Mouse (Mus musculus) ES-Bruce4 (cell line): ENCODE measurements around the gene Gsap. TPM values are rescaled to one million over a fixed set of nuclear protein-coding genes. Genes with fewer than 3 reads are reported as not detected.

Experiments used
- H3K27ac ChIP-seq: 2 replicates; pipeline ENCODE4 v1.5.1; 2012; ENCODE audit warnings: low read length, inconsistent platforms; ENCODE audit not compliant: insufficient read depth
- H3K27me3 ChIP-seq: 2 replicates; pipeline ENCODE4 v1.6.1; 2012; ENCODE audit warnings: mild to moderate bottlenecking, low read length, inconsistent platforms; ENCODE audit not compliant: control insufficient read depth, poor library complexity, insufficient read depth, severe bottlenecking
- H3K36me3 ChIP-seq: 2 replicates; pipeline ENCODE4 v1.6.1; 2012; ENCODE audit warnings: inconsistent platforms, mild to moderate bottlenecking, low read length, moderate library complexity; ENCODE audit not compliant: control insufficient read depth, poor library complexity, insufficient read depth, severe bottlenecking
- H3K4me1 ChIP-seq: one replicate; pipeline ENCODE4 v1.8.1; 2011; ENCODE audit warnings: low read length; ENCODE audit not compliant: control insufficient read depth, insufficient read depth
- H3K4me3 ChIP-seq: 2 replicates; pipeline ENCODE4 v1.5.1; 2011; ENCODE audit warnings: low read depth, mild to moderate bottlenecking, low read length
- H3K9ac ChIP-seq: 2 replicates; pipeline ENCODE4 v1.6.1; 2012; ENCODE audit warnings: low read depth, mild to moderate bottlenecking, inconsistent platforms; ENCODE audit not compliant: poor library complexity, severe bottlenecking
- H3K9me3 ChIP-seq: replicated peaks from 2 replicates; pipeline ENCODE4 v1.6.1; 2012; ENCODE audit warnings: mild to moderate bottlenecking, low read length, inconsistent platforms; ENCODE audit not compliant: control insufficient read depth, poor library complexity, insufficient read depth, severe bottlenecking
- CTCF ChIP-seq: IDR thresholded peaks from one replicate; pipeline ENCODE4 v1.8.1; 2011; ENCODE audit warnings: low read depth, low read length
- EP300 ChIP-seq: IDR thresholded peaks from 2 replicates; pipeline ENCODE4 v1.6.1; 2011; ENCODE audit warnings: low read depth, low read length; ENCODE audit not compliant: insufficient read depth
- POLR2A ChIP-seq: IDR thresholded peaks from one replicate; pipeline ENCODE4 v1.8.1; 2011; ENCODE audit warnings: low read length; ENCODE audit not compliant: insufficient read depth
- polyA plus RNA-seq: library from polyadenylated mRNA; stranded (reverse); fragments of >200 nt; gene quantifications from 2 replicates; pipeline ENCODE4 v1.2.4, GENCODE M21; 2011; ENCODE audit warnings: low read depth; ENCODE audit not compliant: missing spikeins, insufficient read depth, insufficient read length

The Gsap gene
- polyA plus RNA-seq, 1 experiment, result 8.9 TPM

GRCm38 (mm10) chr5:21188435-21188834, 2.4 kb downstream of the Gsap start:
- H3K9me3 ChIP-seq, result no peaks in the 10 kb centered on the region
- no peaks in the 10 kb centered on the region; the same call in none of the 2 replicates for H3K27me3 ChIP-seq
- H3K4me3 ChIP-seq, result no peak overlapping the region
- no peak overlapping the region for H3K9ac ChIP-seq
- H3K27ac ChIP-seq, result no peak overlapping the region
- TF ChIP-seq POLR2A (no peak), EP300 (no peak), CTCF (no peak)
- no peaks in the 10 kb centered on the region for H3K36me3 ChIP-seq
- no peaks in the 10 kb centered on the region for H3K4me1 ChIP-seq

GRCm38 (mm10) chr5:21189036-21189435, 3.0 kb downstream of the Gsap start:
- Histone ChIP-seq H3K9ac (no peak overlapping the region), H3K27me3 (no peaks in the 10 kb centered on the region; the same call in none of the 2 replicates), H3K4me3 (no peak overlapping the region), H3K27ac (no peak overlapping the region), H3K4me1 (no peaks in the 10 kb centered on the region), H3K9me3 (no peaks in the 10 kb centered on the region), H3K36me3 (no peaks in the 10 kb centered on the region)
- TF ChIP-seq EP300 (no peak), CTCF (no peak), POLR2A (no peak)

- no peaks in the 10 kb centered on the region; the same call in none of the 2 replicates for H3K27me3 ChIP-seq
- no peaks in the 10 kb centered on the region for H3K9me3 ChIP-seq
- H3K36me3 ChIP-seq, result no peaks in the 10 kb centered on the region
- H3K4me1 ChIP-seq, result no peaks in the 10 kb centered on the region
- TF ChIP-seq EP300 (no peak), CTCF (no peak), POLR2A (no peak)
- no peak overlapping the region for H3K9ac ChIP-seq
- H3K4me3 ChIP-seq, result no peak overlapping the region
- H3K27ac ChIP-seq, result no peak overlapping the region
Observed at GRCm38 (mm10) chr5:21189460-21189859, 3.4 kb downstream of the Gsap start.

GRCm38 (mm10) chr5:21203504-21203903, 17.4 kb downstream of the Gsap start:
- TF ChIP-seq CTCF (no peak), EP300 (no peak), POLR2A (no peak)
- Histone ChIP-seq H3K27ac (no peak overlapping the region), H3K4me3 (no peak overlapping the region), H3K9ac (no peak overlapping the region), H3K36me3 (no peaks in the 10 kb centered on the region), H3K27me3 (no peaks in the 10 kb centered on the region), H3K9me3 (no peaks in the 10 kb centered on the region), H3K4me1 (no peaks in the 10 kb centered on the region)

DNA sequence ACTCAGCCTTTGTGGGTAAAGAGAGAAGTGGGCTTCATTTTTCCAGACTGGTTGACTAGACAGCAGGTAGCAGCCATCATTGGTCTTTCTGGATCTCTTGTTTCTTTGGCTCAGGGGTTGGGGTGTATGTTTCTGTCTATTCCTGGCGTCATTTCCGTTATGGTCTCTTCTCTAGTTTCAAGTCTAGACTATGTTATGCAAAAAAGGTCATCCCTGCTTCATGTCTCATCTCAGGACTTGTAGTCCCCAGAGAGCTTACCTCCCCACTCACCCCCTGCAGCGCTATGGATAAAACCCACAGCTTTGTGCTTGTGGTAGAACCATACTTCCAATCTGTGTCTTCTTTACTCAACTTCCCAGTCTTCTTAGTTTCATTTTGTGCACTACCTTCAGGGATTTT, 18.1 kb downstream of the Gsap start:
- Histone ChIP-seq H3K27me3 (no peaks in the 10 kb centered on the region), H3K27ac (no peak overlapping the region), H3K4me3 (no peak overlapping the region), H3K9ac (no peak overlapping the region), H3K4me1 (no peaks in the 10 kb centered on the region), H3K36me3 (no peaks in the 10 kb centered on the region), H3K9me3 (no peaks in the 10 kb centered on the region)
- no peak for TF ChIP-seq EP300
- no peak for TF ChIP-seq CTCF
- no peak for TF ChIP-seq POLR2A

DNA sequence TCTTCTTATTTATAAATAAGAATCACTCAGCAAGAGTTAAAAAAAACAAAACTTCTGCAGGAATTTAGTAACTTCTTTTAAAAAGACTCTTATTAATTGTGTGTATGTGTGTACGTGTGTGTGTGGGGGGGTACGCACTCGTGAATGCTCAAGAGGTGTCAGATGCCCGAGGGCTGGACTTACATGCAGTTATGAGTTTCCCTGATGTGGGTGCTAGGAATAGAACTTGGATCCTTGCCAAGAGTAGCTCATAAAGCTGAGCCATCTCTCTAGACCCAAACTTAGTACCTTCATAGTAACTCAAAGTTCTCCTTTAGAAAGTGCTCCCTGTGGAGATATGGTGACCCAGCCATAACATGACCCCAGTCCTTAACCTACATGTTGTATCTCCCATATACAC, 20.0 kb downstream of the Gsap start:
- Histone ChIP-seq H3K36me3 (no peaks in the 10 kb centered on the region), H3K4me3 (no peak overlapping the region), H3K27ac (no peak overlapping the region), H3K9me3 (no peaks in the 10 kb centered on the region), H3K4me1 (no peaks in the 10 kb centered on the region), H3K27me3 (no peaks in the 10 kb centered on the region), H3K9ac (no peak overlapping the region)
- TF ChIP-seq POLR2A (no peak), CTCF (no peak), EP300 (no peak)

DNA sequence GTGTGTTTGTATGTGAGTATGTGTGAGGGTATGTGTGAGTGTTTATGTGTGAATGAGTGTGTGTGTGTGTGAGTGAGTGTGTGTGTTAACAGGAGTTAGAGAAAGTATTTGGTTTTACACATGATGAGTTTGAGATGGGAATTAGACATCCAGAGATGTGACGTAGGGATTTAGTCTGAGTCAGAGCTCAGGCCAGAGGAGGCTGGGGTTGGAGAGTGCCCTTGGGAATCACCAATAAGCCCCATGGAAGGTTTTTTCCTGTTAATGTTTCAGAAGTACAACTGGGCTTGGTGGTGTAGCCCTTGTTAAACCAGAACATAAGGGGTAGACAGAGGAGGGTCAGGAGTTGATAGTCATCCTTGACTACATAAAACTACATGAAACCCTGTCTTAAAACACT, 25.4 kb downstream of the Gsap start:
- Histone ChIP-seq H3K9ac (no peak overlapping the region), H3K27me3 (no peaks in the 10 kb centered on the region), H3K27ac (no peak overlapping the region), H3K9me3 (no peaks in the 10 kb centered on the region), H3K4me1 (no peaks in the 10 kb centered on the region), H3K36me3 (no peaks in the 10 kb centered on the region), H3K4me3 (no peak overlapping the region)
- TF ChIP-seq POLR2A, result no peak
- no peak for TF ChIP-seq EP300
- TF ChIP-seq CTCF, result no peak
